Mouse (Mus musculus) lung, postnatal 0 days (tissue): ENCODE measurements at regions not wholly inside any gene's neighbourhood (a gene's known extent, or its start where the extent isn't known, plus 50 kb on each side); places are given as distances from the start of the nearest gene placed in this dataset.

Experiments used
- CTCF ChIP-seq: IDR thresholded peaks from 2 replicates; pipeline ENCODE4 v1.5.1; 2016; ENCODE audit warnings: antibody characterized with exemption, mild to moderate bottlenecking
- EP300 ChIP-seq: IDR thresholded peaks from 2 replicates; pipeline ENCODE4 v1.6.1; 2016; ENCODE audit warnings: antibody characterized with exemption, mild to moderate bottlenecking, control low read depth

DNA sequence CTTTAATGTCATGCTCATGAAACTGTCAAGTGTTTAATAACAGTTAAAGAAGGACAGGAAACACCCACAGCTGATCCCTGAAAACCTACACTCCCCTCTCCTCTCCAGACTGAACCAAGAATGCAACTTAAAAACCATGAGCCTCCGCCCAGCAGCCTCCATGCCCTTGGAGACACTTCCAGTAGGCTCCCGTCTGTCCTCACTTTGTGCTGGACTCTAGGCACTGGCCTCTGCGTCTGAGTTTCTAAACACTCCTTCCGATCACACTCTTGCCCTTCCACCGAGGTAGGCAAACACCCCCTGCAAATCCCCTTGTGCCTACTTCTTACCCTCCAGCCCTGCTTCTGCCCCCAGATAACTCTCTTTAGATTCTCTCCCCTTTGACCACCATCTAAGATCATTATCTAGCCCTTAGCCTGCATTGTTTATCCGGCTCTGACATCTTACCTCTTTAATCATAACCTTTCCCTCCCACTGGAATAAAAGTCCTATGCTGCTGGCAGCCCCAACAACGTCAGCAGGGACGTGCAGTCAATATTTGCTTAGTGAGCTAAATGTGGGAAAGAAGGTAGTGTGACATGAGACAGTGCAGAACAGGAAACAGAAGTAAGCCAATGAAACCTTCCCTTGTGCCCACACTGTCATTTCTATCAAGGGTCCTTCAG lies 52.5 kb upstream of the Dhx40 start:
- TF ChIP-seq CTCF: no peak
- no peak for TF ChIP-seq EP300
